Mouse (Mus musculus): ENCODE results near the gene Fbp2.

The Fbp2 gene

DNA sequence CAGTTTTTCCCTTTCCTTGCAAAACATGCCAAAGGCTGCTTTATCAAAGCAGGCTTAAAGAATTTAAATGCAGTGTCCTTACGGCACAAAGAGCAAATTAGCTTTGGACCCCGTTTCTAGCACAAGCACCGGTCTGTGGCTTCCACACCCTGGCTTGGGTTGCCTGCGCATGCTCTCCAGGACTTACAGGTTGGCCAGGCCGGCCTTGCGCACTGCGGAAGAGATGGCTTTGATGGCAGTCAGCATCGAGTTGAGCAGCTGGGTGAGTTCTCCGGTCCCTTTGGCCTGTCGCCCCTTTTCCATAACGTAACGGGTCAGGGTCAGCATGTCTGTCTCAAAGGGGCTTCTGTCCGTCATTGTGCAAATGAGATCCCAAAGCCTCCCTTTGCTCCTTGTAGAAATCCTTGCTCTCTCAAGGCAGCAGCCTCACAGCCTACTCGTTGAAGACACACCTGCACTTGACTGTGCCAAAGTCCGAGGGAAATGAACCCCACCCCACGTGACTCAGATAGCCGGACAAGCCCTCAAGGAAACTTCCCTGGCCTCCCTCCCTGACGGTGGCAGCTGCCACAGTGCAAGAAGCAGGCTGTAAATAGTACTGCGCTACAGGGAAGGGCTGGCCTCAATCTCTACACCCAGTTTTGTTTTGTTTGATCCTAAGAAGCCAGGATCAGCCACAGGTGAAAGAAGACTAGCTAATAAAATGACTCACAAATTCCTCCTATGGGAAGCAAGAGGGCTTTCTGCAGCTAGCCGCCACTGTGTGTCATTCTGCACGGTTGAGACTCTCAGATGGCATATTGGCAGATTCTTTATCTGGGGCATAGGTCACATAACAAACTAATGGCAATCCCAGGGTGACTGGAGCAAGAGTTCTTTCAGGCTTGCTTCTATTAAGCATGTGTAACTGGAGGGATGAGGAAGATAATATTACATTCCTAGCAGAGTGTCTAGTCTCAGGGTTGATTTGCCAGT is at the start of gene Fbp2:
Gene Fbp2, minus strand, starts transcription at position 482 of the 975 bp plus-strand sequence.
- DNase-seq (ENCODE audit: low spot score) = no peak

DNA sequence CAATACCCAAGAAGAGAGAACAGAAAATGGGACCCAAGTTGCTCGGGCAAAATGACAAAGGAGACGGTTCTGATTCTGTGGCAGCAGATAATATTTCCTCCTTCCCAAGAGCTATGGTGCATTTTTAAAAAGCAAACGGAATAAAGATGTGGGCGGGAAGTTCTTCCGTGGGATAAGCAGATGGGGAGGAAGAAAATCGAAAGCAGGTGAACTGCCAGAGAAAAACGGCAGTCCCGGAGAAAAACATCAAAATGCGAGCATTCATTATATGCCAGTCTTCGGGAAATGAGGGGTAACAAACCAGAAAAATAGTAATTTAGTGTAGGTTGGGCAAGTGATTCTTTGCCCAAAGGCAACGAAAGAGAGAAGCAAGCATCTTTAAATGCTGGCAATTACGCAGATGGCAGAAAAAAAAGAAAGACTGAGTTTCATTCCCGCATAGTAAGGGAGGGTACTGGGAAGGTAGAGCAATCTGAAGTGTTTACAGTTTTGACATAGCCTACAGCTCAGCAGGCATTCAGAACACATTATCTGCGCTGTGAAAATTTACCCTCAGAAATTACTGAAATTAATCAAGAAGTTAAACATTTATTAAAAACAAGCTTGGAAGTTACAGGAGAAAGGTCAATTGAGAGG is 49.4 kb upstream of the Fbp2 start:
- DNase-seq (ENCODE audit: low spot score) = no peak

DNA sequence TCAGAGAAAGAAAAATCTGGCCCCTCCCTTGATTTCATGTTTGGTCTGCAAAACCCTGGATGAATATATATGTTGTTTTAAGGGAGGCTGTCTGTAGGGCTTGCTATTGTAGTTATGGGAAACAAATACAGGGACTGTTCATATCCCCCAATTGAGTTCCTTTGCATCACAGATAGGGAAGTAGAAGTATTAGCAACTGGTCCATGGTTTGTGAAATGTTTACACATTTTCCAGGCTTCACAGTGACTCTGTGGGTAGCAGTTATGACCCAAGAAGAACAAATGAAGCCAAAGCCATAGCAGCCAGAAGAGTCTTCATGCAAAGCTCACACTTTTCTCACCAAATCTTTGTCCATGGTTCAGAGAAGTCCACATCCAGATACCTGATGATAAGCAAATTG is 42.9 kb upstream of the Fbp2 start:
- DNase-seq (ENCODE audit: low spot score) = no peak

DNA sequence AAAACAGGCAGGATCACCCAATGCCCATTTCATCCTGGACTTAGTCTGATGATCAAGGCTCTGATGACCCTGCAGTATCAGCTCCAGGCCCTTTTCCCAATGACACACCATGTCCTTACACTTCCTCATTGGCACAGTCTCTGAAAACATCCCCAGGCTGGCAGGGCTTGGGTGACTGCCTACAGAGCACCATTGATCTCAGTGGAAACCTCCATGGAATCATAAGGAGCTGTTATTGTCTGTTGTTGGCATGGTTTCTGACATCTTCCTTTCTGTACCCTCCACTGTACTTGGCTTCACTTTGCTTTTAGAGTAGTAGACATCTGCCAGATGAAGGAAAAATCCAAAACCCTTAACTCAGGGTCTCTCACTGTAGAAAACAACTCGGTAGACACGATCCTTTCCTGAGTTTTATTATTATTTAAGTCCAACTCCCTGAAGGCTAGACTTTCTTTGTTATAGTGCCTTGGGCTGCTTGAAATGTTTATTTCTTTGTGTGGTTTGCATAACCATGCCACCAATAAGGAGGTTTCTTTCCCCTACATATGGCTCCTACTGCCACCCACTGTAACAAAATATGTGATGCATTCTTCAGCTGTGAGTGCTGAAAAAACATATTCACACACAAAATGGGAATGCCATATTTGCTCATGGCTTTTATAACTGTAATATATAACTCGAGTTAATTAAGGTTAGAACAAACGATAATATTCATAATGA is 39.9 kb upstream of the Fbp2 start:
- no peak for DNase-seq (ENCODE audit: low spot score)

DNA sequence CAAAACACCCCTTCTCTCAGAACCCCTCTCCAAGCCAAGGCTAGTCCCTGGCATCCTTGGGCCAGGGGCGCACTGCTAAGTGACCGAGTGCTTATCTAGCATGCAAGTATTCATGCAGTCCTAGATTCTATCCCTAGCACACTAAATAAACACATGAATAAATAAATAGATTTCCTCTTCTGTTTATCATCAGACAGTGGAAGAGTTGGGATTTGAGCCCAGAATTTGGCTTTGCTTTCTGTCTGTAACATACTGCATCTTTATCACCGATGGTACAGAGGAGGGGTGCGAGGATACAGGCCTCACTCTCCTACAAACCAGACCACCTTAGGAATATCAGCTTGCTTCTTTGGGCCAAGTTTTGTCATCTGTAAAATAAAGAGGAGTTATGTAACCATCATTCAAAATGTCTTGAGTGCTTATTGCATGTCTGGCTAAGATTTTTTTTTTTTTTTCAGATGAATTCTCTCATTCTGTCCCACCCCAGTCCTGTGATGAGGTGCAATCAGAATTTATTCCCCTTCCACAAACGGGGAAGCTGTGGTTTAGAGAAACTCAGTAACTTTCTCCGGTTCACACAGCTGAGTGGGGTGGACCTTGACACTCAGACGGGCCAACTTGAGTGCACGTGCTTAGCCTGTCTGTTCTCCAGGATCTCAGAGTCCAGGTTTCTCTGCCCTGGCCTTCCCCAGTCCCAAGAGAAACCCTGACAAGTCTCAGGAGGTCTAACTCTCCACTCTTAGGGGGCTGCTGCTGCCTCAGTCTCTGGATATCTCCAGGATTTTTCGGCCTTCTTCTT is 35.0 kb upstream of the Fbp2 start:
- DNase-seq (ENCODE audit: low spot score) = no peak

DNA sequence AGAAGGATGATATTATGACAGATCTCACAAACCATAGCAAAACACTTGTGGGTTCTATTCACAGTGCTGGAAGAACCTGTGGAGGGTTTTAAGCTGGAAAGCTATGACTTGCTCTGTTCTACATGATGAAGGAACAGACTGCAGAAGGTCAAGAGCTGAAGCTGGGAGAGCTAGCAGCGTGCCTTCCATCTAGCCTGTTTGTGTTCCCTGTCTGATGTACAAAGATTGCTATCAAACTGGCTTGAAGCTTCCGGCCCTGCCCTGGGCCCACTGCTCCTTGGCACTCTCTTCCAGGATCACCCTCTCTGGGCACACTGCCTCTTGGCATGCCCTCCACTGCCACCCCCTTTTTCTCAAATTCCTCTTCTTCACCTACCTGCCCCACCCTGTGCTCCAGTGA is 31.1 kb upstream of the Fbp2 start:
- no peak for DNase-seq (ENCODE audit: low spot score)

DNA sequence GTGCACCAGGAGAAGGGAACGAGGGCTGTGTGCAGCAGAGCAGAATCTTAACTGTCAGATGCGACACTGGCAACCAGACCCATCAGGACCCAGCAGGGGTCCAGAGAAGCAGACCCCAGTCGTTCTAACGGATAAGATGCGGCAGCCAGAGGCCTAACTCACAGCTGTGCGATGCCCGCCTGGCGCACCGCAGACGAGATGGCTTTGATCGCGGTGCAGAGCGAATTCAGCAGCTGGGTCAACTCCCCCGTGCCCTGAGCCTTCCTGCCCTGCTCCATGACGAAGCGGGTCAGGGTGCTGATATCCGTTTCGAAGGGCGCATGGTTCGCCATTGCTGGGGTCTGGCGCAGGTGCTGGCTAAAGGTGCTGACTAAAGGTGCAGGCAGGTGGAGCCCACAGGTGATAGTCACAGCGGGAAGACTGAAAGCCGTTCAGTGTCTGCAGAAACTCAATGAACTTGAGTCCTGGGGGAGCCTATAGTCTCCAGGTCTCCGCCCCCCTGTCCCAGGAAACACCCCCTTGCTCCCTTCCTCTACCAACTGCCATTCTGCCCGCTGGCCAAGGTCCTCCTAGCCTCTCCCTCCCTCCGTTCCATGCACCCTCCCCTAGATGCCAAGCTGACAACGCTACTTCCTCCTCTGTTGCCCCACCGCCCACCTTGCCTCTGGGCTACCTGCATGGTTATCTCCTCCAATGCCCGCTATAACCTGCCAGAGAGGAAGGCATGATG is 29.7 kb upstream of the Fbp2 start, which contains the start of gene Fbp1:
Gene Fbp1, minus strand, starts transcription at position 571 of the 730 bp plus-strand sequence.
- no peak for DNase-seq (ENCODE audit: low spot score)

DNA sequence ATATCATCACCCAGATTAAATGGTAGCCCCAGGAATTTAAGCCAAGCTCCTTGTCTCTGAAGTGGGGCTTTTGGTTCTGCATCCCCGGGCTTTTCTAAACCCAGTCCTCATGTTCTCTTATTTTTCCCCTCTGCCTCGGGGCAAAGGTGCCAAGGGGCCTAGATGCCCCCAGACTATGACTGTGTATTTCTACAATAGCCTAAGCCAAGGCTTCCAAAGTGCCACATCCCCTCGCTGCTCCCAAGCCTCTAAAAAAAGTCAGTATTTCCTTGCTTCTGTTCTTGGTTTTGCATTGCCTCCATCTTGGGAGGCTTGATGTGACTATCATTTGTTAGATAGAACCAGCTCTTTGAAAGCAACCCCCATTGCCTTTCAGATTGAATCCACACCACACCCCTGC is 26.3 kb upstream of the Fbp2 start:
- DNase-seq (ENCODE audit: low spot score) = no peak

DNA sequence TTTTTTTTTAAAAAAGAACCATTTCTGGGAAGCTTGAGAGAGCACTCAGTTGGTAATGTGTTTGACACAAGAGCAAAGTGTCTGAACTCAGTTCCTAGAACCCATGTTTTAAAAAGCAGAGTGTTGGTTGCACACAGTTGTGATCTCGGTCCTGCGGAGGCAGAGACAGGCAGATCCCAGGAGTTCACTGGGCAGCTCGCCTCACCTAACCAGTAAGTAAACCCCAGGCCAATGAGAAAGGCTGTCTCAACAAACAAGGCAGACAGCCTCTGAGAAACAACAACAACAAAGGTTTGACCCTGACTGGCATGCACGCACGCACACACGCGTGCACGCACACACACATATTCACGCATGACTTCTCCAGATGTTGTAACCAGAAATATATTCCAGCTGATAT is 25.7 kb upstream of the Fbp2 start:
- no peak for DNase-seq (ENCODE audit: low spot score)

DNA sequence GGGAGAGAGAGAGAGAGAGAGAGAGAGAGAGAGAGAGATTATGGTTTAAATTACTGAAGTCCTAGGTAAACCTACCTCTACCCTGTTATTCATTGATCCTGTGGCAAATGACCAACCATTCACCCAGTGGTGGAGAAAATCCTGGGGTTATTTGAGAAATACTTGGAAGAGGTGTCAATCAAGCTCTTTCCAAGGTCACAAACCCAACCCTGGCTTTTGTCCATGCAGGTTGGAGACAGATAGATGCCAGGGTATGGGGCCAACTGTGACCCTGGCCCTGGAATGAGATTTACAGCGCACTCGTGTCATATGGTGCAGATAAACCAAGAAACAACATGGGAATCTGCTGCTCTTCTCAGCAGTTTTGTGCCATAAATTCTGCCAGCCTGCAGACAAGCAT is 25.2 kb upstream of the Fbp2 start:
- no peak for DNase-seq (ENCODE audit: low spot score)

DNA sequence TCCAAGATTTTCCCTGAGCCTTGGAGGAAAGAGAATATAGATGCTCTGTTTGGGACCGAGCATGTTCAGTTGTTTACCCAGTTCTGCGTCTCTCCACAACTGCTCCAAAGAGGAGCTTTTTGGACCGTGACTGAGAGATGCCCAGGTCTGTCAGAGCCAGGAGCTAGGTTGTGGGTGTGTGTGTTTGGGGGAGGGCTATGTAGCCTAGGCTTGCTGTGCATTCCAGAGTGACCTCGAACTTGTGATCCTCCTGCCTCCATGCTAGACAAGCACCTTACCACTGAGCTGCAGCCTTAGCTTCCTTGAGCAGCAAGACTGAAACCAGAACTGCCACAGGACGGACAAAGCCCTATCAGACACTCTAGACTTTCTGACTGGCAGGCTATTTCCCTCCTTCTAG is 24.6 kb upstream of the Fbp2 start:
- no peak for DNase-seq (ENCODE audit: low spot score)

DNA sequence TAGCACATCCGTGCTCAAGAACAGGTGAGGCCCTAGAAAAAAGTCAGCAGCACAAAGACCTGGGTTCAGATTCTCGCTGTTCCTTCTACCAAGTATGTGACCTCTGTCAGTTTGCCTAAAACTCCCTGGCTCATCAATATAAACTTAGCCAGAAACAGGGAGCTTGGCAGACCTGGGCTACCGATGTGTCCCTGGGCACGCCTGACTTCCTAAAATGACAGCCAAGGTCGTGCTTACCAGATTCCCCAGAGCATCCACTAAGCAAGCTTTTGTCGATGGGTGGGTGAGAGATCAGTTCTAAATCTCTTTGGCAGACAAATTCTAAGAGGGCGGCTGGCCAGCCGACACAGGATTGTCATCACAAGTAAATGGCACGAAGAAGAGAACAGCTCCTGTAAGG is 23.1 kb upstream of the Fbp2 start:
- DNase-seq (ENCODE audit: low spot score) = no peak

DNA sequence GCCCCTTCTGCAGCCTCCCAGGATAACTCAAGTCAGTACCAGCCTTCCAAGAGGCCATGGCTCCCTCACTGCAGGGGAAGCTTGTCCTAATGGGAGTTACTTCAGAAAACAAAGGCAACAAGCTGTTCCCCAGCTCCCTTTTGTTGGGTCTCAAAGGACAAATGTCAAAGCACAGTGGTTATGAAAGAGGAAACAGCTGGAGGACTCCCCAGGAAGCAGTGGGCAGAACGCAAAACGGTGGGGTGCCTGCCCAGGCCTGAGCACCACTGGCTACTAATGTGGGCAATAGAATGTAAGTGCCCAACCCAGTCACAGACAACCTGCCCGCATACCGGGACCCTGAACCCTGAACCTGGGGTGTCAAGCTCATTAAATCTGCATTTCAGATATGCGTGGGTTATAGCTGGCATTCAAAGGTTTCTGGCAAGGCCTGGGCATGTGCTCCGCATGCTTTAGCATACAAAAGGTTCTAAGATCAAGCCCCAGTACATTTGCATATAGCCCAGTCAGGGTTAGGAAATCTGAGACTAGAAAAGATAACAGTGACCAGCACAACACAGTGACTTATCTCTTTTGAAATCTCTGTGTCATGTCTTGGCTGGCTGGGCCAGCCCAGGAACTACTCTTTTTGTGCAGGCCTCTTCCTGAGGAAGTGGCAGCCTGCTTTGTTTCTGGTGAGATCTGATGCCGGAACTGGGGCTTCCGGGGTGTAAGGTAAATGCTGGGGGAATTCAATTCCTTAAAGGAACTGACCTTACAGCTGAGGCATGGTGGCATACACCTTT is 21.8 kb upstream of the Fbp2 start:
- DNase-seq (ENCODE audit: low spot score) = no peak

DNA sequence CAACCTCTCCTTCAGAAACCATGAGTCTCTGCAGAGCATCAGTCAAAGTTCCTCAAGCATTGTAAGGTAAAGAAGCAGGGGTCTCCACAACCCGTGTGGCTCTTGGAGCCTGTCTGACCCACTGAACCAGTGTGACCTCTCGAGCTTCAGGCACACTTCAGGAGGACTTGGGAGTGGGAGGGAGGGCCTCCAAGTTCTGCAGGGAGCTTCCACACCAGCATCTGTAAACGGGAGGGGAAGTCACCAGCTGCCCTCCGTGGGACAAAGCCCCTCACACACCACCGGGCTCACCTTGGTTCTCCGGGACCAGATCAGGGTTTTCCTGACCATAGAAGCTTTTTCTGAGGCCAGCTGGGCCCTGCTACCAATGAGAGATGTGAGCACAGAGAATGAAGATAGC is 21.2 kb upstream of the Fbp2 start:
- no peak for DNase-seq (ENCODE audit: low spot score)

DNA sequence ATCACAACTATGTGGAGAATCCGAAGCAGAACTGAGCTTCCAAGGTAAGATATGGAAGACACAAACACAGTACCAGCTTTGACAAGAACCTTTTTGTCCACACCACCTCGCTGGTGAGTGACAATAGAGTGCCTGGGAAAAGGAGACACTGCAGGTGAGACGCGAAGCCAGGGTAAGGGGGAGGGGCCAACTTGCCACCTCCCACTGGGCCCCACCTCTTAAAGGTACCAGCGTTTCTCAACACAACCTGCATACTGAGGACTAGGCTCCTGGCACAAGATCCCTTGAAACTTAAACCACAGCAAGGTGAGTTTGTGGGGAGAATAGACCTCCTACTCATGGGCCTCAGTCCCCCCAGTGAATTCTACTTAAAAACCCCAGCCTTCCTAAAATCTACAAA is 19.0 kb upstream of the Fbp2 start:
- no peak for DNase-seq (ENCODE audit: low spot score)

DNA sequence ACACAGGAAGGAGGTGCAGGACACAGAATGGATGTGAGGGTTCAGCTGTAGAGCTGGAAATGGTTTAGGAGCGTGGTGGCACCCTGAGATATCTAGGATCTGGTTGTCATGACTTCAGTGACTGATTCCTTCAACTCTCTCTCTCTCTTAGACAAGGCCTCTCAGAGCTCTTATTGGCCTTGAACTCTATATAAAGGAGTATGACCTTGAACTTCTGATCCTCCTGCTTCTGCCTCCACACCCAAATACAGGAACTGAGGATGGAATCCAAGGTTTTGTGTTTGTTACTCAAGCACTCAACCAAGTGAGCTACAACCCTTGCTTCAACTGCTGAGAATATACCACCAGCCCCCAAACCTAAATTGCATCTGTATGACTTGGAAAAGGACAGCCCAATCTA is 17.9 kb upstream of the Fbp2 start:
- DNase-seq (ENCODE audit: low spot score) = no peak

DNA sequence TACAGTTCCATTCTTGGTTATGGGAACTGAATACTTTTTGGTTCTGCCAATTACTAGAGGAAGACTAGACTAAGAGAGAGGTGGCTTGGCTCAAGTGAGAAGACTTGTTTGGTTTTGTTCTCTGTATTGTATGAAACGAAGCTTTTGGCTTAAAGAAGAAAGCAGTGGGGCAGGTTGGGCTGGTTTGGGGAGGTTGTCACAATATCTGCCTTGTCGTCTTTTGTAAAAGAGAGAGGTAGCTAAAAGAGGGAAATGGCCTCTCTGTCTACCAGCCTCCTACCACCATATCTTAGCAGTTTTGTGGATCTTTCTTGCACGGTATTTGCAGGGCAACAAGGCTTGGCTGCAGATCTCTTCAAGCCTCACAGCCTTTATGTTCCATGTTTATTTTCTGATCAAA is 14.0 kb upstream of the Fbp2 start:
- DNase-seq (ENCODE audit: low spot score) = no peak

DNA sequence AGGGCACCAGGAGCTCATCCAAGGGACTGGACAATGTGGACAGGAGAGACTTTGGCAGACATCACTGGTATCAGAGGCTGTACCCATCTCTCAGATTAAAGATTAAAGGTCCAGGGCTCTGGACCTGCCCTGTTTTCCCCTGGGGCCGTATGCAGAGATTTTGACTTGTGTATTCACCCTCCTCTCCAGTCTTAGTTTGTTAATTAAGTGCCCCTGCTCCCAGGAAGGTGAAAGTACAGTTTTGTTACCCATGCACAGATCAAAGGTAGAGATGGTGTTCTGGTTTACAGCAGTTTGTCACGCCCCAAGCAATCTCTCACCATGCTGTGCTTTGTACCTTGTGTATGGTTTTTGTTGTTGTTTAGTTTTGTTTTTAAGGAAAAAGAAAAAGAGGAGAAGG is 12.4 kb upstream of the Fbp2 start:
- no peak for DNase-seq (ENCODE audit: low spot score)

DNA sequence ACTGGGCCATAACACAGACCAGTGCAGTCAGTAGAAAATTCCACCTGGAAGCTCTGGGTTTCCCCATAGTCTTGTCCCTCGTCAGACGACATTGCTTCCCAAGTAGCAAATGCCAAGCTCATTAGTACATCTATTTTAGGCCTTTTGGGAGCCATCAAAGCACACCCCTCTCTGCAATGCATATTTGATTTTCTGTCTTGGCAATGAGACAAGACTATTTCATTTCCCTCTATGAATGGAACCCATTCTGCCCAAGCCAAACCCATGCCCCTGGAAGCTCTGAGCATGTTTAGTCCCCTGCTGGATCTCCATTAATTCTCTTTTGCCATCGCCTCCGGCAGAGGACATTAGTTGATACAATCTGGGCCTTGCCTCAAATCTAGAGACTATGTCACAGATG is 8.6 kb upstream of the Fbp2 start:
- DNase-seq (ENCODE audit: low spot score) = no peak

DNA sequence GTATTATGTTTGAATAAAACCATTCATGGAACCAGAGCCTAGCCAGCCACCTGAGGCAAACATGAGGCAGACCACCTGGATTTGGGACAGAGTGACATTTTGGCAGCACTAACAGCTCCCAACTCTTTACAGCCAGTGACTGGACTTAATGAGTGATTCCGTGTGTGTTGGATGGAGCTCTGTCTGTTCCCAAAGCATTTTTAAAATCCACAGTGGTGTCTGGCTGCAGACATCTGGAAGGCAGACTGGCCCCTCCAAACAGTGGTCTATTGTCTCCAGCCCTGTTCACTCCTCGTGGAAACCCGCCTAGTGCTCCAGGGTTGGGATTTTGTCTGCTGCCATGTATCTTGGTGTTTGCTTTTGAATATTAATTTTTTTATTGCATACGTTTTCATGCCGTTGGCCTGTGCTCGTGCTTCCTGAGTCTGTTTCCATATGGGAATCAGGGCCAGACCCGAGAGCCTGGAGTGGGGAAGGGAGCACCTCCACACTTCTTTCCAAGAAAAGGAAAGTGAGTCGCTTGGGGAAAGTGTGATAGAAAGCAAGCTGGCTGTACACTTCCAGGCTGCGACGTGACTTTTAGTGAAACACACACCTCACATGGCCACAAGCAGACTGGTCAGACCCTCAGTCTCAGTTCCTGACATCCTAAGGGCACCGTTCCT is 7.6 kb upstream of the Fbp2 start:
- DNase-seq (ENCODE audit: low spot score) = no peak
